Mouse (Mus musculus) ES-Bruce4 (cell line): ENCODE data around the gene Adh1. TPM values are rescaled to one million over a fixed set of nuclear protein-coding genes. Genes with fewer than 3 reads are reported as not detected.

Experiments
- H3K27ac ChIP-seq: 2 replicates; pipeline ENCODE4 v1.5.1; 2012; ENCODE audit warnings: low read length, inconsistent platforms; ENCODE audit not compliant: insufficient read depth
- H3K27me3 ChIP-seq: 2 replicates; pipeline ENCODE4 v1.6.1; 2012; ENCODE audit warnings: mild to moderate bottlenecking, low read length, inconsistent platforms; ENCODE audit not compliant: control insufficient read depth, poor library complexity, insufficient read depth, severe bottlenecking
- H3K36me3 ChIP-seq: 2 replicates; pipeline ENCODE4 v1.6.1; 2012; ENCODE audit warnings: inconsistent platforms, mild to moderate bottlenecking, low read length, moderate library complexity; ENCODE audit not compliant: control insufficient read depth, poor library complexity, insufficient read depth, severe bottlenecking
- H3K4me1 ChIP-seq: one replicate; pipeline ENCODE4 v1.8.1; 2011; ENCODE audit warnings: low read length; ENCODE audit not compliant: control insufficient read depth, insufficient read depth
- H3K4me3 ChIP-seq: 2 replicates; pipeline ENCODE4 v1.5.1; 2011; ENCODE audit warnings: low read depth, mild to moderate bottlenecking, low read length
- H3K9ac ChIP-seq: 2 replicates; pipeline ENCODE4 v1.6.1; 2012; ENCODE audit warnings: low read depth, mild to moderate bottlenecking, inconsistent platforms; ENCODE audit not compliant: poor library complexity, severe bottlenecking
- H3K9me3 ChIP-seq: replicated peaks from 2 replicates; pipeline ENCODE4 v1.6.1; 2012; ENCODE audit warnings: mild to moderate bottlenecking, low read length, inconsistent platforms; ENCODE audit not compliant: control insufficient read depth, poor library complexity, insufficient read depth, severe bottlenecking
- CTCF ChIP-seq: IDR thresholded peaks from one replicate; pipeline ENCODE4 v1.8.1; 2011; ENCODE audit warnings: low read depth, low read length
- EP300 ChIP-seq: IDR thresholded peaks from 2 replicates; pipeline ENCODE4 v1.6.1; 2011; ENCODE audit warnings: low read depth, low read length; ENCODE audit not compliant: insufficient read depth
- POLR2A ChIP-seq: IDR thresholded peaks from one replicate; pipeline ENCODE4 v1.8.1; 2011; ENCODE audit warnings: low read length; ENCODE audit not compliant: insufficient read depth
- polyA plus RNA-seq: library from polyadenylated mRNA; stranded (reverse); fragments of >200 nt; gene quantifications from 2 replicates; pipeline ENCODE4 v1.2.4, GENCODE M21; 2011; ENCODE audit warnings: low read depth; ENCODE audit not compliant: missing spikeins, insufficient read depth, insufficient read length

The Adh1 gene
- polyA plus RNA-seq, 1 experiment: 0.54 TPM

- TF ChIP-seq EP300 (no peak), POLR2A (no peak), CTCF (no peak)
- Histone ChIP-seq H3K4me1 (no peaks in the 10 kb centered on the region), H3K36me3 (no peaks in the 10 kb centered on the region), H3K4me3 (no peak overlapping the region), H3K9ac (no peak overlapping the region), H3K27me3 (no peaks in the 10 kb centered on the region), H3K9me3 (no peaks in the 10 kb centered on the region), H3K27ac (no peak overlapping the region)
Observed at GRCm38 (mm10) chr3:138251156-138251555, 9.6 kb upstream of the Adh1 start.

DNA sequence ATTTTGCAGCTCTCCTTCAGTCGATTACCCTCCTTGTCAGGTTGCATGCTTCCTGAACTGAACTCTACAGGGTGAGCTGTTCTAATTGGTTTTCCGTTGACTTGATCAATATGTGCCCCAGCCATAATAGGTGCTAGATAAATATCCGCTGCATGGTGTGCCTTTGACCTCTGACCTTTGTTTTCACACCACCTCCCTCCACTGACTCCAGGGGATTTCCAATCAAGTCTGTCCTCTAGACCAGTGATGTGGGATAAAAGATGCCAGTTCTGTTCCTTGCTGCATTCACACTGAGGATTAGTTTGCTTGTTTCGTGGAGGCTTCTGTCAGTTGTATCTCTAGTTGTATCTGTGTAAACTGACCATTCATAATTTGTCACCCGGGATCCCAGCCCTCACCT is 6.6 kb upstream of the Adh1 start:
- no peak overlapping the region for H3K9ac ChIP-seq
- no peaks in the 10 kb centered on the region for H3K9me3 ChIP-seq
- H3K36me3 ChIP-seq: no peaks in the 10 kb centered on the region
- no peaks in the 10 kb centered on the region for H3K27me3 ChIP-seq
- no peaks in the 10 kb centered on the region for H3K4me1 ChIP-seq
- H3K27ac ChIP-seq: no peak overlapping the region
- H3K4me3 ChIP-seq: no peak overlapping the region
- TF ChIP-seq POLR2A (no peak), CTCF (no peak), EP300 (no peak)

DNA sequence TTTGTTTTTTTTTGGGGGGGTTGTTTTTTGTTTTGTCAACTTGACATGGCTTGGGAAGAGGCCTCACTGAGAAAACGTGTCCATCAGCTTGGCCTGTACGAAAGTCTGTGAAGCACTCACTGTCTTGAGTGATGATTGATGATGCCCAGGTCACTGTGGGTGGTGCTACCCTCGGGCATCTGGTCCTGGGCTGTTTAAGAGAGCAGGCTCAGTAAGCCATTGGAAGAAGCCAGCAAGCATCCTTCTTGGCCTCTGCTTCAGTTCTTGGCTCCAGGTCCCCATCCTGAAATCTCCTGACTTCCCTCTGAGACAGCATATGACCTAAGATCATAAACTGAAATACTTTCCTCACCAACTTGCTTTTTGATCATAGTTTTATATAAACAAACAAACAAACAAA is 5.4 kb upstream of the Adh1 start:
- Histone ChIP-seq H3K27ac (no peak overlapping the region), H3K4me3 (no peak overlapping the region), H3K36me3 (no peaks in the 10 kb centered on the region), H3K9ac (no peak overlapping the region), H3K9me3 (no peaks in the 10 kb centered on the region), H3K4me1 (no peaks in the 10 kb centered on the region), H3K27me3 (no peaks in the 10 kb centered on the region)
- no peak for TF ChIP-seq POLR2A
- no peak for TF ChIP-seq EP300
- TF ChIP-seq CTCF: no peak

- Histone ChIP-seq H3K36me3 (no peaks in the 10 kb centered on the region), H3K27ac (no peak overlapping the region)
- no peak for TF ChIP-seq EP300
- no peak for TF ChIP-seq POLR2A
- no peak for TF ChIP-seq CTCF
Observed at GRCm38 (mm10) chr3:138255780-138256550, 4.8 kb upstream of the Adh1 start.

GRCm38 (mm10) chr3:138262568-138262967 is 1.8 kb downstream of the Adh1 start:
- H3K9me3 ChIP-seq: no peaks in the 10 kb centered on the region
- H3K4me3 ChIP-seq: no peak overlapping the region
- no peak overlapping the region for H3K9ac ChIP-seq
- H3K4me1 ChIP-seq: no peaks in the 10 kb centered on the region
- no peak for TF ChIP-seq POLR2A
- TF ChIP-seq CTCF: no peak
- TF ChIP-seq EP300: no peak
- no peaks in the 10 kb centered on the region for H3K27me3 ChIP-seq
- no peaks in the 10 kb centered on the region for H3K36me3 ChIP-seq
- no peak overlapping the region for H3K27ac ChIP-seq

More at GRCm38 (mm10) chr3:138255780-138256550, 4.8 kb upstream of the Adh1 start:
- H3K4me3 ChIP-seq: no peak overlapping the region
- no peaks in the 10 kb centered on the region for H3K27me3 ChIP-seq
- no peaks in the 10 kb centered on the region for H3K9me3 ChIP-seq
- H3K4me1 ChIP-seq: no peaks in the 10 kb centered on the region
- no peak overlapping the region for H3K9ac ChIP-seq

DNA sequence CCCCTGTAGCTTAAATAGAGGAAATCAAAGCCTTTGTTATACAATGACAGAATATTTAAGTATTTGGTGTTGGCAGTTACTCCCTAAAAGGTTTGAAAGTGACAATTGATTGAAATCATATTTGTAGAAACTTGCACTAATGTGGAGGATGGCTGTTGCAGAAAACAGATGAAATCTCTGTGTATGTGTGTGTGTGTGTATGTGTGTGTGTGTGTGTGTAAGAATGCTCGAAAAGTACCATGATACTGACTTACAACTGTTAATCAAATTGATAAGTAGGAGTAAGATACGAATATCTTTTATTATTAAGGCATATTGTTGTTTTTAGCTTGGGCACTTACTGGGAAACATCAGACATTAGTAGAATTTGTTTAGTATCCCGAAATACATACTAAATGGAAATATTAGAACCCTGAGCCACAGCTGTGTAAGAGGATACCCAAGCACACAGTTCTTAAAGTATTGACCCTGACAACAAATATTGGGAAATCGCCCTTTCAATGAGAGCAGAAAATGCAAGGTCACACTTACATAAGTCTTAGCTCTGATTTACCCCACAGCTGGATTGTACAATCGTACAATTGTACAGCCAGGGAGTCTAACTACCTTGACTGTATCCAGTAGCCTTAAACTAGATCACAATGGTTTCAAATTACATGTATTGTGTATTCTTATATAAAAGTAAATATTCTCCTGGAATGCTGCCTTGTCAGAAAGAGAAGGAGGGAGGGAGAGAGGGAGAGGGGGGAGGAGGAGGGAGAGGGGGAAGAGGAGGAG is 2.6 kb downstream of the Adh1 start:
- Histone ChIP-seq H3K27ac (no peak overlapping the region), H3K9me3 (no peaks in the 10 kb centered on the region), H3K4me1 (no peaks in the 10 kb centered on the region), H3K27me3 (no peaks in the 10 kb centered on the region), H3K4me3 (no peak overlapping the region), H3K36me3 (no peaks in the 10 kb centered on the region), H3K9ac (no peak overlapping the region)
- no peak for TF ChIP-seq POLR2A
- TF ChIP-seq EP300: no peak
- TF ChIP-seq CTCF: no peak
